Mouse (Mus musculus) CH12.LX (cell line): ENCODE measurements around the gene Ahsa1.

Source experiments
- CTCF ChIP-seq, 2 experiments: IDR thresholded peaks in 1 of 2; conservative IDR thresholded peaks in 1 of 2; 2 replicates each; pipeline ENCODE4 v1.5.1; 2011 to 2012; ENCODE audit warnings: low read depth in 2 of 2, low read length in 2 of 2, improper control_type of control experiment in 1 of 2, inconsistent platforms in 1 of 2, mild to moderate bottlenecking in 1 of 2, moderate library complexity in 1 of 2
- ELF1 ChIP-seq: IDR thresholded peaks from 2 replicates; pipeline ENCODE4 v1.6.1; 2014; ENCODE audit warnings: low read depth, mild to moderate bottlenecking, inconsistent platforms, low read length, improper control_type of control experiment
- MYC ChIP-seq: IDR thresholded peaks from 2 replicates; pipeline ENCODE4 v1.6.1; 2011; ENCODE audit warnings: low read depth, mild to moderate bottlenecking, improper control_type of control experiment, low read length
- POLR2A ChIP-seq: IDR thresholded peaks from 2 replicates; pipeline ENCODE4 v1.6.1; 2011; ENCODE audit warnings: low read depth, mild to moderate bottlenecking, improper control_type of control experiment, low read length

- no peak for TF ChIP-seq CTCF (conservative IDR thresholded peaks at IDR 0.05 in 1 of 2, IDR thresholded peaks at IDR 0.05 in 1 of 2; ENCODE audit: low read depth in 2 of 2, low read length in 2 of 2)
- no peak for TF ChIP-seq ELF1
- no peak for TF ChIP-seq POLR2A
- TF ChIP-seq MYC = no peak
Observed at GRCm38 (mm10) chr12:87230379-87230895, 35.8 kb upstream of the Ahsa1 start.
